Mouse (Mus musculus) layer of hippocampus, adult 6 months (tissue): ENCODE measurements around the gene Olfr113. TPM values are rescaled to one million over a fixed set of nuclear protein-coding genes. Genes with fewer than 3 reads are reported as not detected.

Experiments used
- long read RNA-seq, 2 experiments: library from polyadenylated mRNA; unstranded; transcript quantifications; one replicate each; pipeline ENCODE4 v2.0.0; 2019 to 2020
- polyA plus RNA-seq: library from polyadenylated mRNA; unstranded; fragments of <200 nt; fragmentation: Nextera tagmentation; gene quantifications from 2 replicates; pipeline ENCODE4 v1.2.3, GENCODE M21; 2021

Olfr113 gene
- not detected in 2 replicates for polyA plus RNA-seq
- long read RNA-seq, experiment 1 = 0 reads
- long read RNA-seq, experiment 2 = 0 reads

GRCm38 (mm10) chr17:37577563-37577962 lies at the start of gene Olfr113:
Gene Olfr113, minus strand, starts transcription at chr17:37577663.

GRCm38 (mm10) chr17:37627009-37627408 lies 49.5 kb upstream of the Olfr113 start, which contains the start of the genes Olfr115 and Olfr116:
Gene Olfr115, minus strand, starts transcription at chr17:37627109.
Gene Olfr116, minus strand, starts transcription at chr17:37627199.

GRCm38 (mm10) chr17:37592643-37593042 lies 15.2 kb upstream of the Olfr113 start, which contains the start of gene Olfr114:
Gene Olfr114, minus strand, starts transcription at chr17:37592743.

GRCm38 (mm10) chr17:37569351-37569750 lies 8.1 kb downstream of the Olfr113 start, which contains the start of gene Olfr112:
Gene Olfr112, minus strand, starts transcription at chr17:37569451.

Other genes starting within 250 kb of the Olfr113 start
- not detected in 2 replicates for gene Olfr103, start 238.0 kb downstream of the Olfr113 start, polyA plus RNA-seq
- not detected in 2 replicates for gene Olfr104-ps, start 218.1 kb downstream of the Olfr113 start, polyA plus RNA-seq
- gene Olfr105-ps, start 198.6 kb downstream of the Olfr113 start, polyA plus RNA-seq = not detected in 2 replicates
- gene Olfr106-ps, start 187.3 kb downstream of the Olfr113 start, polyA plus RNA-seq = not detected in 2 replicates
- not detected in 2 replicates for gene Olfr107, start 178.4 kb downstream of the Olfr113 start, polyA plus RNA-seq
- not detected in 2 replicates for gene Olfr108, start 132.2 kb downstream of the Olfr113 start, polyA plus RNA-seq
- gene Olfr109, start 118.7 kb downstream of the Olfr113 start, polyA plus RNA-seq = not detected in 2 replicates
- gene H2-M2, start 94.1 kb downstream of the Olfr113 start, polyA plus RNA-seq = not detected in 2 replicates
- gene Olfr110, start 85.2 kb downstream of the Olfr113 start, polyA plus RNA-seq = not detected in 2 replicates
- not detected in 2 replicates for gene Olfr111, start 69.6 kb downstream of the Olfr113 start, polyA plus RNA-seq
- gene Olfr112, start 8.2 kb downstream of the Olfr113 start, polyA plus RNA-seq = not detected in 2 replicates
- gene Olfr114, start 15.1 kb upstream of the Olfr113 start, polyA plus RNA-seq = not detected in 2 replicates
- not detected in 2 replicates for gene Olfr115, start 49.4 kb upstream of the Olfr113 start, polyA plus RNA-seq
- not detected in 2 replicates for gene Olfr116, start 49.5 kb upstream of the Olfr113 start, polyA plus RNA-seq
- gene Olfr117, start 86.1 kb upstream of the Olfr113 start, polyA plus RNA-seq = not detected in 2 replicates
- gene Olfr118, start 89.3 kb upstream of the Olfr113 start, polyA plus RNA-seq = not detected in 2 replicates
- not detected in 2 replicates for gene Olfr119, start 118.9 kb upstream of the Olfr113 start, polyA plus RNA-seq
- gene Olfr120, start 144.1 kb upstream of the Olfr113 start, polyA plus RNA-seq = not detected in 2 replicates
- gene Olfr121, start 171.2 kb upstream of the Olfr113 start, polyA plus RNA-seq = not detected in 2 replicates
- gene Olfr122, start 190.9 kb upstream of the Olfr113 start, polyA plus RNA-seq = not detected in 2 replicates
- gene Olfr123, start 215.9 kb upstream of the Olfr113 start, polyA plus RNA-seq = not detected in 2 replicates
- gene Olfr124, start 222.2 kb upstream of the Olfr113 start, polyA plus RNA-seq = not detected in 2 replicates